Mouse (Mus musculus) olfactory bulb, adult 2 months (tissue): ENCODE measurements around the gene Pacsin1.

Source experiments
- CTCF ChIP-seq: fragments of 200-500 bp; IDR thresholded peaks from 2 replicates; pipeline ENCODE4 v1.5.1; 2012; ENCODE audit warnings: low read depth, mild to moderate bottlenecking, low read length, moderate library complexity; ENCODE audit not compliant: insufficient read depth
- POLR2A ChIP-seq: fragments of 200-500 bp; IDR thresholded peaks from 2 replicates; pipeline ENCODE4 v1.6.1; 2012; ENCODE audit warnings: mild to moderate bottlenecking, low read depth, low read length, moderate library complexity; ENCODE audit not compliant: insufficient read depth

DNA sequence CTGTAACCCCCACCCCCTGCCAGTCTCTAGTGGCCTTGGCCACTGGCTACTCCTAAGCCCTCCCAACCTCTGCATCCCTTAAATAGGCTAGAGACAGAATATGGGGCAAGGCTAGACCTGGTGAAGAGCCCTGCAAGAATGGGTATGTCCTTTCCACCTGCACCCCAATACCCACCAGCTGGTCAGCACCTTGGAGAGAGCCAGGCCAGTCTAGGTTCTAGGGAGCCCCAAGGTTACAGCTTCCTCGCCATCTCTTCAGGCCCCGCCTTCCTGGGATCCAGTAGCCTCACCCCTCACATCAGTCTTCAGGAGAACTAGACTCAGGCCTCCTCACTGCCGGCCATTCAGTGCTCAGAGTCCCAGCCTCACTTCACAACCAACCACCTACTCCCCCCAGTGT is 69.0 kb downstream of the Pacsin1 start:
- no peak for TF ChIP-seq CTCF
- TF ChIP-seq POLR2A, result no peak
